Mouse (Mus musculus) MEL-GATA-1-ER (cell line): Measurements from ENCODE around the gene Hs3st4.

ENCODE experiments used
- DNase-seq: peaks from one replicate; pipeline ENCODE4 v3.0.0-alpha.2; 2012; ENCODE audit warnings: low read depth; ENCODE audit errors: extremely low read depth

The Hs3st4 gene

DNA sequence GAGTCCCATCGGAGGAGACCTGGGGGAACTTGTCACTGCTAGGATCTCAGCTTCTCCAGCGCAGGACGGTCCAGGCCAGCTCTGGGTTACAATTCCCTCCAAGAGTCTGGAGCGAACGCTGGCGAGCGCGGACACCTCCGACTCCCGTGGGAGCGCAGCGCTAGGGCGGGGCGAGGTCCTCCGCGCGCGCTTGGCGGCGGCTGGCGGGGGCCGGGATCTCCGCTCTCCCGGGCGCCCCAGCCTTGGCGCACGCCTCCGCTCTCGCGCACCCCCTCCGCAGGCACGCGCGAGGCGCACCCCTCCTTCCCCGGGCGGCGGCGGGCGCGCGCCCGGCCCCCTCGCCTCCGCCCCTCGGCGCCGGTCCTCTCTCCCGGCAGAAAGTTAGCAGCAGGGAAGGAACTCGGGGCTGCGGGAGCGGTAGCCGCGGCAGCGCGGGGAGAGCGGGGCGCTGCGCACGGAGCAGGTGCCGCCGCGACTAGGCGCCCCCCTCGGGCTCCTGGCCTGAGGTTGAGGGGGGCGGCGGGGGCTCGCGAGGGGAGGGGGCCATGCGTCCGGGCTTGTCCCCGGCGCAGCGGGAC, at the start of gene Hs3st4:
Hs3st4 (plus strand) TSS at position 409 of the 578 bp plus-strand sequence.
- no peak for DNase-seq

DNA sequence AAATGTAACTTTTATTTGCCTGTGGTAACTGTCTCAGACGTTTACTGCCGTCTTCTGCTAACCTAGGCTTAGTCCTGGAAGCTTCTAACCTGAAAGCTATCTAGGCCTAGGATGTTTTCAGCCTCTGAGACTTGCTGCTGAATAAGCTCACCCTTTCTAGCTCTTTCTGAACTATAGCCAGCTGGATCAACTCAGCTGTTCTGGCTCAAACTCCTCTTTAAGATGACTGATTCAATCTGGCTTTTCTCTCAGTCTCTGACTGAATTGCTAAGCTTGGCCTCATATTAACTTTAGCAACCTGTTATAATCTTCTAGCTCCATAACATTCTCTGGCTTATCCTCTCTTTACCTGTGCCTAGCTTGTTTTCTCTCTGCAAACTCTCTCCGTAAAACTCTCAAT, 35.8 kb upstream of the Hs3st4 start:
- no peak for DNase-seq

DNA sequence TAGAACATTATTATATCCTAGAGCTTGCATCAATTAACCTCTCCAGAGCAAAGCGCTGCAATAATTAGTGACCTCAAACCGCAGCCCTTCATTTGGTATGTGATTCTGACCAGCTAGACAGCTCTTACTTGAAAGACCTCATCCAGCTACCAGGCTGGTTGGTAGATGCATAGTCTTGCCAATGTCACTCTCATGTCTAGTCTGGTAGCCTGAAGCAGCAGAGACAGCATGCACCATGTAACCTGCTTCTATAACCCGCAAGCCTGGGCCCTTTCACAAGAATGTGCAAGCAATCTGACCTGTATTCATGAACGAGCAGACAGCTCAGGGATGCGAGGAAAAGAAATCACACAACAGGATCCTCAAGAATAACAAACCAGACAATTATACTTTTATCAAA, 19.6 kb upstream of the Hs3st4 start:
- DNase-seq = no peak

DNA sequence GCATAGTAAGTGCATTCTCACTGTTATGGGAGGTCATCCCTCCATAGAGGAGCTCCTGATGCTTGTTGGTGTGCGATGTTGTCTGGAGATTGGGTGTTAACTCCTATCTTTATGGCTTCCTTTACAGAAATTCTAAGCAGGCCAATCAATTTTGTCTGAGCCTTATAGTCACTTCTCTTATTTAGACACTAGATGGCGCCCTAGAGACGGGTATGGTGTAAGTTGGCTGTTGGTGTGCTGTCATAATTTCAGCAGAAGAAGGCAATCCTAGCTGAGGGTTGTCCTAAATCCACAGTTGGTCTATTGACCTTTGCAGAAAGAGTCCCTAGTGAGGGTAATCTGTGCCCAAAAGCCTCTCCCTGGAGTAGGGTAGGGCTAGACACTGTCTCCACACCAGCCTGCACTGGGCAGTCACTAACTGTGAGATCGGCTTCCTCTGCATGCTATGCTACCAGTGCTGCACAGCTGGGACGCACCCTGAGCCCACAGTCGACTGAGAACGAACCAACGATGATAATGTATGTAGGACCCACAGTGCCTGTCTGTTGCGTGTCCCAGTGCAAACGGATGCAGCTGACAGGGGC, 18.0 kb upstream of the Hs3st4 start:
- no peak for DNase-seq

DNA sequence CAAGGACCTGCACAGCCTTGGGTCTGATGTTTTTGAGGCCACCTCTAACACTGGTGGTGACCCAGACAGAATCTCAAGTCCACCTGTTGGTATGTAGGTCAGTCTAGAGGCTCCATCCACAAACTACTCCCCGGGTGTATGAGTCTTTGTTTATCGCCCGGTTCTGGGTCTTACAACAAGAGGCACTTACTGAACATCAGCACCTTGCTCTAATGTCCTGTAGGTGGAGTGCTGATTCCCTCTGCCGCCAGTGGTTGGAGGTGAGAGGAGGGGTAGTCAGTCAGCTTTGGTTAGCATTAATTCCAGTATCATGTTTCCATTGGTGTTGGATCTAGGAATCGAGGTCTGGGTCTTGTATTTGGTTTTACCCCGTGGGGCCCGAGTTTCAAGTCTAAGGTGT, 17.2 kb upstream of the Hs3st4 start:
- no peak for DNase-seq

DNA sequence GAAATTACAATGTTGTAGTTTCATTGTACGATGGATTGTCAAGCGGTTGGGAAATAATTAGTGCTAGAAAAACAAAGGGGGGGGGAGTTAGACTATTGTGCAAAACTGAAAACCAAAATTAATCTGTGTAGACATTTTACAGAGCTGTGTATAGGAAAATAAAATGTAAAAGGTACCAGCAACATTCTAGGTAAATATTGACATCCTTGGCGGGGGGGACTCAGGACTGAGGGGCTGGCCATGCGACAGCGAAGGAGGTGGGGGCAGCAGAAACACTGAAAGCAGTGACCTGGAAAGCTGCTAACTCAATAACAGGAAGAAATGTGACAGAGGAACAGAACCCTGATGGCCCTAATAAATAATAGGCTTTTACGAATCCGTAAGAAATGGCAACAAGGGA, 7.2 kb upstream of the Hs3st4 start:
- no peak for DNase-seq

DNA sequence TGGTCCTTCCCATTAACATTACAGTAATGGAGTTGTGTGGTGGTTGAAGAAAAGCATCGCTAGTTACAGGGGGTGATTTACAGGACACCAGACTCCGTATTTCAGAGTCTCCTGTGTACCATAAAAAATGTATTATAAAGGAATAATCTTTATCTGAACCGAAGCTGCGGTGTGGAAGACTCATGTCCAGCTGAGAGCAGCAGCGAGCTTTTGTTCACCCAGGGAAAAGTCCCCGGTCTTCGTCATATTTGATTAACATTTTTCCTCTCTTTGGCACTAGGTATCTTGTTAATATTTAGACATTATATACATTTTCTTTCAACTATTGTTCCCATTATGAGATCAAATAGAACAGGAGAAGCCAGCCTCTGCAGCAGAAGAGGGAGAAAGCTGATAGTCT, 1.2 kb upstream of the Hs3st4 start:
- no peak for DNase-seq

DNA sequence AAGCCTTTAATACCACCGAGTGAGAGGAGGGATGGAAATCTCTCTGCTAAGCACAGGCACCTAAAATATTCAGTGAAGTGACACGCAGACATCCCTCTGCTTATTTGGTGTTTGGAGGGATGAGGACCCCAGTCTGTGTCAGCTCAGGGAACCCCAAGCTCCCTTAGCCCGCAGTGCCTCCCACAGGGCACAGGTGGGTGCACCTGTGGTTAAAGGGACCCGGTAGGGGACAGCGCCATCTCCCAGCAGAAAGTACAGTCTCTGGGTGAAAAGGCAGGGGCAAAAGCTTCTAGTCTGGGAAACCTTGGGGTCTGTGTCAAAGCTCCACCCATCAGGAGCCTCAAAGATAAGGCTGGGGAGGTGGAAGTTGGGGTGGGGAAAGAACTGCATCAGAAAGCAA, 659 bp upstream of the Hs3st4 start:
- DNase-seq = no peak

DNA sequence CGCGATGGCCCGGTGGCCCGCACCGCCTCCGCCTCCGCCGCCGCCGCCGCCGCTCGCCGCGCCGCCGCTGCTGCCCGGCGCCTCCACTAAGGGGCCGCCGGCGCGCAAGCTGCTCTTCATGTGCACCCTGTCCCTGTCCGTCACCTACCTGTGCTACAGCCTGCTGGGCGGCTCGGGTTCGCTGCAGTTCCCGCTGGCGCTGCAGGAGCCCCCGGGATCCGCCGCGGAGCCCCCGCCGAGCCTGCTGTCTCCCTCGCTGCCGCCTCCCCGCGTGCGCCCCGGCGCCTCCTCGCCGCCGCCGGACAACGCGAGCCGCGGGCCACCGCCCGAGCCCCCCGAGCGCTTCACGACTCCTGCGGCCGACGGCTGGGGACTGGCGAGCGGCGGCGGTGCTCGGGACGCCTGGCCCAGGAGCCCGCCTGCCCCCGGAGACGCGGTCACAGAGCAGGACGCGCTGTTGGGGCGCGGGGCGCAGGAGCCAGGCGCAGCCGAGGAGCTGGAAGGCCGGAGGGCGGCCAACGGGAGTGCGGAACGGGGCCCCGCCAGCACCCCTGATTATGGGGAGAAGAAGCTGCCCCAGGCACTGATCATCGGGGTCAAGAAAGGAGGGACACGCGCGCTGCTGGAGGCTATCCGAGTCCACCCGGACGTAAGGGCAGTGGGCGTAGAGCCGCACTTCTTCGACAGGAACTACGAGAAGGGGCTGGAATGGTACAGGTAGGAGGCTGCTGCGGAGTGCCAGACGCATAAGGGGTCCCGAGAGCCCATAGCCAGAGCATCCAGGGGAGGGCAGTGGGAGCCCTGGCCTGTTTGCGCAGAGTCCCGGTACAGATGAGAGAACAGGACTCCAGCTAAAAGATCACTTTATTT, 743 bp downstream of the Hs3st4 start:
- no peak for DNase-seq

DNA sequence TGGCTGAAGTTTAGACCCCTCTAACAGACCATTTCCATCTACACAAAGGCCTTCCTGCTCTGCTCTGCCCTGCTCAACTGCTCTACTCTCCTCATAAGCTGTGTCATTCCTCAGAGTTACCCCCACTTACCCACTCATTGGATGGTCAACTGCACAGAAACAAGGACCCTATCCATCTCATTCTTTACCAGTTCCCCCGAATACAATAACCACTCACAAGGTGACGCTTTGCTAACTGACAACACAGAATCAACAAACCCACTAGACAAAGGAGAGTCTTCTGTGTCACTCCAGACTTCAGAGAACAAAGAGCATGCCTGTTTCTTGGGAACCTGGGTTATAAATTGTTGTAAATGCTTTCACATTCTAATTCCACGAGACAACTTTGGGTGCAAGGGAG, 9.5 kb downstream of the Hs3st4 start:
- DNase-seq = no peak

DNA sequence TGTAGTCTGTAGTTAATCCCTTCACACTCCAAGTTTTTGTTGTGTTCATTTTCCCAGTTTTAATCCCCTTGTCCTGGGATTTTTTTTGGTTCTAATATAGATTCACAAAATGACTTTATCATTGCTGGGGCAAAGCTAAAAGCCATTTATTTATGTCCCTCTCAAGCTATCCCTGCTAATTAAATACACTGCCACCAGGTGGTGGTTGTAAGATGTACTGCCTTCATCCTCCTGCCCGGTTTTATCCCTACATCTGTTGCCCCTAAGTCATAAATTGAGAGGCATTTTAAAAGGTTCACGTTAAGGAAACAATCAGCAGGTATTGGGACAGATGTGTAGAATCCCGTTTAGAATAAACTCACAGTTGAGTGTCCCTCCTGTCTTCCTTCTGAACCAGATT, 14.6 kb downstream of the Hs3st4 start:
- no peak for DNase-seq

DNA sequence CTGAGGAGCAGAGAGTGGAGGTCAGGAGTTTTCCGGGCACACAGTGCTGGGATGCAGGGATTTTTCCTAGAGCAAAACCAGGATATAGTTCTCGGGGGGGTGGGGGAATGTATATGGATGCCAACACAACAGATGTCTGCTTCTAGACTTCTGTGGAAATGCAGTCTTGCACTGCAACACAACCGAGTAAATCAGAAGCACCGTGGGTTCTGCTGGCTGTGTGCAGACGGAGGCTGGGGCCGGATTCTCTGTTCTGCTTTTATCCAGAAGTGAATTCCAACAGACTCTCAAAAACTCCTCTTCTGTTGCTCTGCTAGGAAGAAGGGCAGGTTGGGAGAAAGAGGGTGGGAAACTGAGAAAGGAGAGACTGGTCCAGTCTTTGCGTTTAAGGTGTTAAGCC, 15.9 kb downstream of the Hs3st4 start:
- no peak for DNase-seq

DNA sequence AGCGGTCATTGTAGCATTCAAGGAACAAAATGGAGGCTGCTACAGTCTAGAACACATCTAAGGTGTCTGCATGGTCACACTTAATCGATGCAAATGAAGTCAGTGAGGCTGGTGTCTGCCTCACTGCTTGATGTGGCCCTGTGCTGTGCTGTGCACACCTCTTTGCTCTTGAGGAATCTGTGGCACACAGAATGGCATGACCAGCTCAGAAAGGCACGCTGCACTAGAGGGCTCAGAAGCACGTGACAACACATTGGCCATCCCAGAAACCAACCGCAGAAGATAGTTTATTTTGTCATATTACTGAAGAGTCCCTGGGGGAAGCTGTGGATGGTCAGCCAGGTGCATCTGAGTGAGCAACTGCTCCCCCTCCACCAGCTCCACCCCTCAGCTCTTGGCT, 44.2 kb downstream of the Hs3st4 start:
- no peak for DNase-seq

DNA sequence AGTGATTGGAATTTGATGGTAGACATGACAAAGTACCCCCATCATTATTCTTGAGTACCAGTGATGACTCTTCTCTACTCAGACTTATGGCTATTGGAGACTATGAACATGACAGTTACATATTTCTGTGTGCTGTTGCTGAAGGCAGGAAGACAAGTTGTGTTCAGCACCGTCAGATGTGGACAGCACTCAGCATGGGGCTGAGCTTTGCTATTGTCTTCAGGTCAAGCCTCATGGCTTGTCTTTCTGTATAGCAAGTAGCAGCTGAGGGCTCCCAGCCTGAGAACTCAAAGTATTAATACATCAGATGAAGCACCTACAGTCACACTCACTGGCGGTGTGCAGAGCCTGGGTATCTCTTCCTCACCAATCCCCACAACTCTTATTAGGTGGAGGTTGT, 49.6 kb downstream of the Hs3st4 start:
- no peak for DNase-seq

DNA sequence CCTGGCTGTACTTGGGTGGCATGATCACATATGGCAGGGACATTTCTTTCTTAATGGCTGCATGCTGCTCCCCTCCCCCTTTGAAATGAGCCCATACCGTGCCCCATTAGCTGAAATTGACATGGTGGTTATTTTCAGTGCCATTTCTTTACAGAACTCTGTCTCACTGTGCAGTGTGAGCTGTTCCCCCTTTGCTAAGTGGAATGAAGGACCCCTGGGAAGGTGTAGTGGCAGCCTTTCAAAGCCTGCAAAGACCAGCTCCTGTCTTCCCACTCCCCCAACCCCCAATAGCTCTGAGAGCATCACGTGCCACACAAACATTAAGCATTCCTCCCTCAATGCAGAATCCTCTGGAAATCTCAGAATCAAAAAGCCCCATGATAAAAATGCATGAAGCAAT, 50.7 kb downstream of the Hs3st4 start:
- no peak for DNase-seq

DNA sequence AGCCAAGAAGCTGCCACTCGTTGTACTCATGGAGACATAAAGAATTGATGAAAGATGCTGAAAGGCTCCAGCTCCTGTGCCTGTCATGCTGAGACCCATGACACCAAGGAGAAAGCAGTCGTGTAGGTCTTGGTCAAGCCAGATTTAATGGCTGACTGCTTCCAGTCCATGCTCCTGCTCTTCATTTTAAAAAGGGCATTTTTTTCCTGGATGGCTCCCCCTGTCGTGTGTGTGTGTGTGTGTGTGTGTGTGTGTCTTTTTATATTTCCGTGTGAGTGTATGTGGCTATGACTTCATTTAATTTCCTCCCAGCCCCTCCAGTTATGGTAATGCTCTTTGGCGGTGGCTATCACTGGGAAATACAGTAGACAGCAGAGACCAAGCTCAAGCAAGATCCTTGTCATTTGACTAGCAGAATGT, 54.6 kb downstream of the Hs3st4 start:
- DNase-seq = no peak

DNA sequence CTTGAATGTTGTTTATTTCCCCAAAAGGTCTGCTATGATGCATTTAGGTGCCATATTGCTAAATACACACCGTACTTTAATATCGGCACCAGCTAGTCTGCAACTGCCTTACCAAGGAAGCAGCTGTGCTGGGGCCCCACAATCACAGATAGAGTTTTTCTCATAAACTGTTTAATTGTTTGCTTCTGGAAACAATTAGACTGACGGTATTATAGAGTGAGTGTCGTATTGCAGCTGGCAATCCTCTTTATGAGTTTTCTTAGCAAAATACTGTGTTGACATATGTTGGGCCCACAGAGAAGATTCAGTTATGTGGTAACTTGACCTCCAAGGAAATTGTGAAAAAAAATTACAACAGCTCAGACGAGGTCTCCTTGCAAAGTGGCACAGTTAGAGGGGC, 56.5 kb downstream of the Hs3st4 start:
- no peak for DNase-seq

DNA sequence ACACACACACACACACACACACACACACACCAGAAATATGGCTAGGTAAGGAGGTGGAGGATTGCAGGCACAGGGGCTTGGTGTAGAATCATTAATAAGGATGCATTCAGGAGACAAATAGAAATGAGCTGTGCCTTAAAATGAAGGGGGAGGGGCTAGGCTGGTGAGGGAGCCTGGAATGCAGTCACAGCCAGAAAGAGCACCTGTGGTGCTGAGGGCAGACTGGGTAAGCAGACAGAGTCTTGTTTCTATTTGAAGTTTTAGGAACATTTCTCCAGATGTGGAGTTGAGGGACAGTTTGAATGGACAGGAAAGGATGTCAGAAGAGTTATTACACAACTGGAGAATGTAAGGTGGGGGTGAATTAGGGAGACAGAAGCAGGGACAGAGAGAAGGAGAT, 64.7 kb downstream of the Hs3st4 start:
- DNase-seq = no peak

DNA sequence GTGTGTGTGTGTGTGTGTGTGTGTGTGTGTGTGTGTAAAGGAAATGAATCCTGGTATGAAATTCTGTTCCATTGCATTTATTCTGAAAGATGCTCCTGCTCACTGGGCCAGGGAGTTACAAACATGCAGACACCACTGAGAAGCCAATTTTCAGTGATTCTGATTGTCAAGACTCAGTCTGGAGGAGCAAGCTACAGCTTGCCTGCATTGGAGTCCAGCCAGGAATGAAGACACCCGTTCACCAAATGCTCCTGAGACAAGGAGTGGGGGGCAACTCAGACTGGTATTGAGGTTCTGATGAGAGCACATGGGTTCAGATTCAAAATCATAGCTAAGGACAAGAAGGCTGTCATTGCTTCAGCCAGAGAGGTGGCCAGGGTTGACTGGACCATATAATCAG, 66.3 kb downstream of the Hs3st4 start:
- DNase-seq = no peak

DNA sequence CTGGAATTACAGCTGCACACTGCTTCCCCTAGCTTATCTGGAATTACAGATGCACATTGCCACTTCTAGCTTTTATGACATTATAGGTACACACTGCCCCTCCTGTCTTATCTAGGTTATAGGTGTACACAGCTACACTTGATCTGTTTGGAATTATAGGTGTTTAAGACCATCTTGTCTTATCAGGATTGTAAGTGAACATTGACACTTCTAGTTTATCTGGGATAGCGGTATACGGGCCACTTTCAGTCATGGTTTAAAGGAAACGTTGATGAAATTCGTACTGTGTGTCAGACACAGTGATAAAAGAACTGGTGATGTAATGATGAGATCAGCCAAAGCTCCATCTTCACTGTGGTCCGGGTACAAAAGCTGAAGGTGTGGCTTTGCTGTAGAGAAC, 67.8 kb downstream of the Hs3st4 start:
- no peak for DNase-seq

DNA sequence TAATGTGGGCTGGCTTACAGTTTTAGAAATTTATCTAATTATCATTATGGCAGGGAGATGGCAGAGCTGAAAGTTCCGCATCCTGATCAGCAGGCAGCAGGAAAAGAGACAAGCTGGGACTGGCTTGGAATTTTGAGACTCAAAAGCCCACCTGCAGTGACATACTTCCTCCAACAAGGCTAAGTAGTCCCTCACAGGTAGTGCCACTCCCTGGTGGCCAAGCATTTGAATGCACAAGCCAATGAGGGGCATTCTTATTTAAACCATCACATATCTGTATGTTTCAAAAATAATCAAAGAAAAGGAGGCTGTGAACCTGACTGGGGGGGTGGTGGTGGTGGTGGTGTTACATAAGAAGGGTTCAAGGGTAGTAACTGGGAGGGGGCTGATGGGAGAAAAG, 101.1 kb downstream of the Hs3st4 start:
- no peak for DNase-seq

DNA sequence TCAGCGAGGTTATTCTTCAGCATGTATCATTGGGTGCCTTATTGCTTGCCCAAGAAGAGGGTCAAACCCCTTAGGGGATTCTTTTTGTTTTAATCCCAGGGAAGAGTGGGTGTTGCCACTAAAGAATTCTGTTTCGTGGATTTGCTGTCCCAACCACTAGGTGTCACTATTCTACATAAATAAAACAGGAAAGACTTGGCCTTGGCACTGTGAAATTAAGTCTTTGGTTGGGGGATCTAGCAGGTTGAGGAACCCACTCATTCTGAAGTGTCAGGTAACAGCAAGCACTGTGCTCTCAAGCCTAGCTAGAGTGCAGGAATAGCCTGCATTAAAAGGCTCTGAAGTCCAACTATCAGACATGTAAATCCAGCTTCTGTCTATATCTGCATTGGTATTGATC, 146.3 kb downstream of the Hs3st4 start:
- DNase-seq = no peak

DNA sequence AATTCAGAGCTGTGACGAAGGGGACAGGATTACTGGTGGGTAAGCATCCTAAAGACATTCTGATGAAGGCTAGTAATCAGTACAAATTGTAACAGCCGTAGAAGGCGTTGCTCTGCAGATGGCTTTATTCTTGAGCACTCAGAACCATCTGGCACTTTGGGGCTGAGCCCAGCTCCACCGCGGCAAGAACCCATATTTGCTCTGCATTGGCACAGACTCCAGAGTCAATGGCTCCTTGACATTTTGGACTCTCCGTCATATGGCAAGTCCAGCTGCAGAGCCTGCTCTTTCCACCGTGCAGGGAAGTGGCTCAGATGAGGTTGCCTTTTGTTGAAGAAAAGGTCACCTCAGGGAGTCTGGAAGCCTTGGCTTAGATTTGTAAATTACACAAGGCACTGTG, 148.6 kb downstream of the Hs3st4 start:
- no peak for DNase-seq
